Mouse (Mus musculus) frontal cortex, postnatal 25 days (tissue): ENCODE results near the gene Rtn4rl2.
"Not testable (repeated sequence)": the region's sequence is repeated elsewhere in the genome, so short reads cannot be mapped to it uniquely, and the experiment has no call there.

ENCODE experiments used
- DNase-seq, 2 experiments: peaks; one replicate each; pipeline ENCODE4 v3.0.0; 2022; ENCODE audit warnings: low spot score in 2 of 2

Rtn4rl2 gene

GRCm38 (mm10) chr2:84886234-84886731, at the start of gene Rtn4rl2:
Gene Rtn4rl2 (minus strand): TSS chr2:84886710.
- no peak for DNase-seq

- no peak for DNase-seq
Observed at GRCm38 (mm10) chr2:84935065-84935464, 48.6 kb upstream of the Rtn4rl2 start.

GRCm38 (mm10) chr2:84934649-84935007, 48.1 kb upstream of the Rtn4rl2 start:
- DNase-seq: no peak

GRCm38 (mm10) chr2:84933992-84934648, 47.6 kb upstream of the Rtn4rl2 start:
- no peak for DNase-seq

- no peak for DNase-seq
Observed at GRCm38 (mm10) chr2:84930186-84930585, 43.7 kb upstream of the Rtn4rl2 start.

GRCm38 (mm10) chr2:84919601-84920108, 33.1 kb upstream of the Rtn4rl2 start:
- DNase-seq: no peak

GRCm38 (mm10) chr2:84918188-84918587, 31.7 kb upstream of the Rtn4rl2 start:
- no peak for DNase-seq

GRCm38 (mm10) chr2:84916548-84917320, 30.2 kb upstream of the Rtn4rl2 start:
- DNase-seq: no peak

- no peak for DNase-seq
Observed at GRCm38 (mm10) chr2:84915330-84915729, 28.8 kb upstream of the Rtn4rl2 start.

- DNase-seq: no peak
Observed at GRCm38 (mm10) chr2:84913881-84914280, 27.4 kb upstream of the Rtn4rl2 start.

- DNase-seq: no peak
Observed at GRCm38 (mm10) chr2:84912722-84913121, 26.2 kb upstream of the Rtn4rl2 start.

GRCm38 (mm10) chr2:84896686-84897085, 10.2 kb upstream of the Rtn4rl2 start:
- DNase-seq: not testable (repeated sequence)

- no peak for DNase-seq
Observed at GRCm38 (mm10) chr2:84895495-84896198, 9.1 kb upstream of the Rtn4rl2 start.

GRCm38 (mm10) chr2:84893359-84893758, 6.8 kb upstream of the Rtn4rl2 start:
- DNase-seq: no peak

- peak in 1 of 2 experiments; percentile 65 for DNase-seq
Observed at GRCm38 (mm10) chr2:84890045-84890340, 3.5 kb upstream of the Rtn4rl2 start.

GRCm38 (mm10) chr2:84889316-84890044, 3.0 kb upstream of the Rtn4rl2 start:
- DNase-seq: no peak

- peak in 1 of 2 experiments; percentile 72 for DNase-seq
Observed at GRCm38 (mm10) chr2:84888657-84889315, 2.3 kb upstream of the Rtn4rl2 start.

GRCm38 (mm10) chr2:84887411-84888271, 1.1 kb upstream of the Rtn4rl2 start:
- no peak for DNase-seq

- no peak for DNase-seq
Observed at GRCm38 (mm10) chr2:84886821-84887281, 341 bp upstream of the Rtn4rl2 start.
